Mouse (Mus musculus) layer of hippocampus, adult 6 months (tissue): ENCODE results near the gene Klhl26. TPM values are rescaled to one million over a fixed set of nuclear protein-coding genes. Genes with fewer than 3 reads are reported as not detected.

Source experiments
- long read RNA-seq, 2 experiments: library from polyadenylated mRNA; unstranded; transcript quantifications; one replicate each; pipeline ENCODE4 v2.0.0; 2019 to 2020
- polyA plus RNA-seq: library from polyadenylated mRNA; unstranded; fragments of <200 nt; fragmentation: Nextera tagmentation; gene quantifications from 2 replicates; pipeline ENCODE4 v1.2.3, GENCODE M21; 2021

Klhl26 gene
- 38.9 and 40.2 TPM in 2 replicates for polyA plus RNA-seq
- long read RNA-seq, experiment 1, transcript Klhl26-201 (3 exons, 2,991 nt) = major isoform, 64 of 110 reads
- long read RNA-seq, experiment 1, partial matches to known transcripts = 20 of 110 reads
- long read RNA-seq, experiment 1, other reads (novel, unspliced or antisense) = 20 of 110 reads
- long read RNA-seq, experiment 2, transcript Klhl26-202 (2 exons, 2,734 nt) = minor isoform, 16 of 346 reads
- long read RNA-seq, experiment 2, transcript Klhl26-205 (3 exons, 2,974 nt) = minor isoform, 6 of 346 reads
- long read RNA-seq, experiment 2, transcript Klhl26-201 (3 exons, 2,991 nt) = major isoform, 203 of 346 reads
- long read RNA-seq, experiment 2, partial matches to known transcripts = 3 of 346 reads
- long read RNA-seq, experiment 2, other reads (novel, unspliced or antisense) = 113 of 346 reads

GRCm38 (mm10) chr8:70476333-70477268 is at the start of gene Klhl26:
Gene Klhl26 (minus strand): TSS chr8:70476968.

DNA sequence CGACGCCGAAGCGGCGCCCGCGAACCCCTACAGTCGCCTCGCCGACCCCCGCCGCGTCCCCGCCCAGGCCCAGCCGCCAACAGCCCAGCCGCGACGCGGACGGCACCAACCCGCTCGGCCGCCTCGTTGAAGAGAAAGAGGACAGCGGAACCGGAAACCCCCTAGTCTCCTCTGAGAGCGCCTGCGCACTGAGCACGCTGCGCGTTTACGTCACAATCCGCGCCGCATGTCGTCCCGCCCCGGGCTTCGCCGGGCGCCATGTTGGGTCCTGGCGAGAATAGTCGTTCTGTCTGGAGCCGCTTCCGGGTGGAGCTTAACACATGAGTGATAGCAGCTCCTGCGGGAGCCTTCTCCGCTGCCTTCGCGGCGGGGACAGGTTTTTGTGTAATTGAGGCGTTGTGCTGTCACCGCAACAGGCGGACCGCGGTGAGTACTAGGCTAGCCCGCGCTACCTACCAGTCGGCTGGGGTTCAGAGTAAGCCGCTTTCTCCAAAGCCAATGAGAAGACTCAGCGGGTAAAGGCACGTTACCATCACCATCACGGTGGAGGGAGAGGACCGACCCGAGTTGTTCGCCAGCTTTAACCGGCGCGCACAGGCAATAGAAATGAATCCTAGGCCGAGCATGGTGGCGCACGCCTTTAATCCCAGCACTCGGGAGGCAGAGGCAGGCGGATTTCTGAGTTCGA is 33.6 kb upstream of the Klhl26 start, which contains the start of gene Uba52:
Gene Uba52 (minus strand): TSS at position 574 of the 688 bp plus-strand sequence.

DNA sequence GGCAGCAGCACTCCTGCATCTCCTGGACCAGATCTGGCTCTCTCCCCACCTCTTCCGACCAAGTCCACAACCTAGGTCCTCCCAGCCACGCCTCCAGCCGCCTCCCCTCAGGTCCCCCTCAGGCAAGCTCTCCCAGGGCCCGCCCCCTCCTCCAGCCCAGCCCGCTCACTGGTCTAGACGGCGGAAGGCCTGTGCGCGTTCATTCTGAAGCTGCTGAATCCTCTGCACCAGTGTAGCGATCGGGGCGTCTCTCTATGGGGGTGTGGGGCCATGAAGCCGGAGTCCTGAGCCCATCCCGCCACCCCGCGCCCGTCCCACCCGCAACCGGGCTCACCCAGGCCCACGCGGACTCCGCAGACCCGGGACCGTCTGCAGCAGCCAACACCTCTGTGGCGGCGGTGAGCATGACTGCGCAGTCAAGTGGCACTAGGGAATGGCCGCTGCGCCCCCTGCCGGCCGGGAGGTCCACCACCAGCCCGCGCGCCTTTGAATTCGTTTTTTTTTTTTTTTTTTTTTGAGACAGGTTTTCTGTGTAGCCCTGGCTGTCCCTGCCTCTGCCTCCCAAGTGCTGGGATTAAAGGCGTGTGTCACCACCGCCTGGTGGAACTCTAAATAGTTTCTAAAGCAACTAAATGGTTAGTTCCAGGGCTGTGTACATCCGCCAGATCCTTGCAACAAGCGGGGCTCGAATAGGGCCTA is 29.7 kb upstream of the Klhl26 start, which contains the start of gene Rex1bd:
Gene Rex1bd (minus strand): TSS at position 425 of the 699 bp plus-strand sequence.

GRCm38 (mm10) chr8:70492664-70493640 is 16.2 kb upstream of the Klhl26 start, which contains the start of gene Crlf1:
Gene Crlf1 (plus strand): TSS chr8:70493158.

DNA sequence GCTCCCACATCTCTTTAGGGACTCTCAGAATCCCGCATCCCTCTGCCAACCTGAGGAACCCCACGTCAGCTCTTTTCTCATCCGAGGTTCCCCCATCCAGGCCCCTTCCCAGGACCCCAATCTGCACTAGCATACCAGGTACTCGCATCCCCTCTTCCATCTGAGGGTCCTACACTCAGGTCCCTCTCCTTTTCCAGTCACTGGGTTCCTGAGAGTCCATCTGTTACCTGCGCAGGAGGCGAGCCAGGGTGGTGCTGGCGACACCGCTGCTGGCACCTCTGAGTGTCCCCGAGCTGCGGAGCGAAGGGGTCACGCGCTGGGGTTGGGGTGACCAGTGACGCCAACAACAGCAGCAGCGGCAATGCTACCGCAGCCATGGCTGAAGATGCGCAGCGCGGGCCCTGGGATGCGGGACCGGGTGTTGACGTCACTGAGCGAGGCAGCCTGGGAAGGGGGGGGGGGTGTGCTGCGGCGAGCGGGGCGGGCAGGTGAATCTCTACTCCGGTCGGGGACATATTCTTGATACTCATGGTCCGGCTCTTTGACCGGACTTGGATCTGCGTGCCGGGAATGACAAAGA is 10.3 kb upstream of the Klhl26 start, which contains the start of gene Tmem59l:
Gene Tmem59l (minus strand): TSS at position 418 of the 580 bp plus-strand sequence.

DNA sequence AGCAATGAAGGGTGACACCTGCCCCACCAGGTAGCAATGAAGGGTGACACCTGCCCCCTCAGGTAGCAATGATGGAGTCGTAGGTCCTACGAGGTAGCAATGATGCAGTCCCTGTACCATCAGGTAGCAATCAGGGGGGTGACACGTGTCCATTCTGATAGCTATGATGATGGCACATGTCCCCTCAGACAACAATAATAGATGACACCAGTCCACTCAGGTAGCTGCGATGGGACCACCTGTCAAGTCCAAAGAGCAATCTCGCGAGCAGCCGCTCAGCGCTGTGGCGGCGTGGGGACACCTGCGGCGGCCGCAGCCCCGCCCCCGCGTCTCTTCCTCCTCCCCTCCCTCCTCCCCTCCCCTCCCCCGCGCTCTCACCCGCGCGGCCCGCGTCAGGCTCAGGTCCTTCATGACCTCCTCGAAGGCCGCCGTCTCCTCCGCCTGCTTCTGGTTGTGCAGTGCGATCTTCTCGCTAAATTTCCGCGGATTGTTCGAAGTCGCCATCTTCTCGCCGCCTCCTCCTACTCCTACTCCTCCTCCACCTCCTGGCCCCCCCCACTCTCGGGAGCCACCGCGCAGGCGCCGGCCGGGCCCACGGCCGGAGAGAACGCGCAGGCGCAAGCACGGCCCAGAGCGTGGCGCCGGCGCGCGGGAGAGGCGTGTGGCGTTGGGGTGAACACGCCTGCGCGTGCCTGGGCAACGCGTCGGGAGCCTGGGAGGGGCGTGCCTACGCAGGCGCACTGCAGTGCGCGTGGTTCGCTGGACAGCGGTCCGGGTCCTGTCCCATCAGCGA is 37.5 kb downstream of the Klhl26 start, which contains the start of gene Crtc1:
Gene Crtc1 (minus strand): TSS at position 525 of the 793 bp plus-strand sequence.

Other genes starting within 250 kb of the Klhl26 start
- gene Sugp2, start 242.7 kb downstream of the Klhl26 start, polyA plus RNA-seq = 28.9 and 29.7 TPM in 2 replicates
- gene Armc6, start 242.5 kb downstream of the Klhl26 start, polyA plus RNA-seq = 32.8 and 33.6 TPM in 2 replicates
- gene Homer3, start 194.1 kb downstream of the Klhl26 start, polyA plus RNA-seq = 20.5 and 21.9 TPM in 2 replicates
- 20.1 and 21.0 TPM in 2 replicates for gene Ddx49, start 174.5 kb downstream of the Klhl26 start, polyA plus RNA-seq
- 343 and 361 TPM in 2 replicates for gene Cope, start 174.4 kb downstream of the Klhl26 start, polyA plus RNA-seq
- 110 and 121 TPM in 2 replicates for gene Cers1, start 161.2 kb downstream of the Klhl26 start, polyA plus RNA-seq
- 10.7 and 14.1 TPM in 2 replicates for gene Gdf1, start 147.2 kb downstream of the Klhl26 start, polyA plus RNA-seq
- 3.2 and 4.4 TPM in 2 replicates for gene Upf1, start 123.7 kb downstream of the Klhl26 start, polyA plus RNA-seq
- gene Comp, start 103.4 kb downstream of the Klhl26 start, polyA plus RNA-seq = 0.44 TPM in 1 of 2 replicates, not detected in the other
- 113 and 155 TPM in 2 replicates for gene Crtc1, start 37.4 kb downstream of the Klhl26 start, polyA plus RNA-seq
- 591 and 736 TPM in 2 replicates for gene Tmem59l, start 10.4 kb upstream of the Klhl26 start, polyA plus RNA-seq
- 9.9 and 12.1 TPM in 2 replicates for gene Crlf1, start 16.2 kb upstream of the Klhl26 start, polyA plus RNA-seq
- gene Rex1bd, start 29.8 kb upstream of the Klhl26 start, polyA plus RNA-seq = 265 and 282 TPM in 2 replicates
- 5,013 and 5,525 TPM in 2 replicates for gene Uba52, start 33.8 kb upstream of the Klhl26 start, polyA plus RNA-seq
- gene Fkbp8, start 50.8 kb upstream of the Klhl26 start, polyA plus RNA-seq = 325 and 337 TPM in 2 replicates
- gene Kxd1, start 51.0 kb upstream of the Klhl26 start, polyA plus RNA-seq = 62.6 and 69.8 TPM in 2 replicates
- gene Ell, start 62.5 kb upstream of the Klhl26 start, polyA plus RNA-seq = 5.2 and 5.7 TPM in 2 replicates
- gene Isyna1, start 117.4 kb upstream of the Klhl26 start, polyA plus RNA-seq = 35.8 and 42.8 TPM in 2 replicates
- gene Ssbp4, start 131.9 kb upstream of the Klhl26 start, polyA plus RNA-seq = 134 and 161 TPM in 2 replicates
- gene Lrrc25, start 139.2 kb upstream of the Klhl26 start, polyA plus RNA-seq = 0.85 and 1.1 TPM in 2 replicates
- gene Gdf15, start 155.5 kb upstream of the Klhl26 start, polyA plus RNA-seq = 0.84 TPM in 1 of 2 replicates, not detected in the other
- gene Pgpep1, start 183.4 kb upstream of the Klhl26 start, polyA plus RNA-seq = 16.0 and 19.4 TPM in 2 replicates
- gene Lsm4, start 196.3 kb upstream of the Klhl26 start, polyA plus RNA-seq = 247 and 266 TPM in 2 replicates
- gene Jund, start 222.0 kb upstream of the Klhl26 start, polyA plus RNA-seq = 6.2 and 8.7 TPM in 2 replicates
- 0.05 TPM in 1 of 2 replicates, not detected in the other for gene Iqcn, start 226.5 kb upstream of the Klhl26 start, polyA plus RNA-seq
- gene Gm3336, start 241.6 kb upstream of the Klhl26 start, polyA plus RNA-seq = not detected in 2 replicates
- gene Pde4c, start 246.8 kb upstream of the Klhl26 start, polyA plus RNA-seq = 0.05 and 0.30 TPM in 2 replicates